Mouse (Mus musculus): ENCODE results near the gene Uck1. TPM values are rescaled to one million over a fixed set of nuclear protein-coding genes. Genes with fewer than 3 reads are reported as not detected.

The Uck1 gene
- polyA plus RNA-seq, 1 experiment = 27.8 TPM

DNA sequence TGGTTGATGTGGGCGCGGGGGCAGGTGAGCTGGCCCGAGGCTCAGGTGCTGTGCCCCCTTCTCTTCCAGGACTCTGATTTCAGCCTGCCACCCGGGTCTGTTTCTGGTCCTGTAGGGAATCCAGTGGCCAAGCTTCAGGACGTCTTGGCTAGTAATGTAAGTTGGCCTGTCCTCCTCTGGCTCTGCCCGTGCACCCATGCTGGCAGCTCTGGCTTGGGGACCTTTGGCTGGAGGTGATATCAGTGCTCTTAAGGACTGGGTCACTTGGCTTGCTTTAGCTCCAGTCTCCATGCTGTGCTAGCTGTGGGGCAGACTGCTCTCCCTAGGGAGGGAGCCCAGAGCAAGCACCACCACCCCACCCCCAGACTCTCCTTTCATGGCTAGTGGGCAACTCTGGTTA lies 39.9 kb downstream of the Uck1 start:
- Histone ChIP-seq H3K27me3 (ENCODE audit: control insufficient read depth, insufficient read depth, low read length, poor library complexity, severe bottlenecking) (no peaks in the 10 kb centered on the region), H3K9ac (ENCODE audit: low read depth, poor library complexity, severe bottlenecking) (no peak overlapping the region), H3K4me3 (ENCODE audit: low read depth, low read length) (no peak overlapping the region), H3K4me1 (ENCODE audit: control insufficient read depth, insufficient read depth, low read length) (no peaks in the 10 kb centered on the region), H3K27ac (ENCODE audit: insufficient read depth, low read length) (no peak overlapping the region), H3K9me3 (replicated peaks; ENCODE audit: control insufficient read depth, insufficient read depth, low read length, poor library complexity, severe bottlenecking) (no peaks in the 10 kb centered on the region), H3K36me3 (ENCODE audit: control insufficient read depth, insufficient read depth, low read length, poor library complexity, severe bottlenecking) (peaks cover 80% of the 10 kb centered on the region)
- TF ChIP-seq POLR2A (IDR thresholded peaks at IDR 0.05; ENCODE audit: insufficient read depth, low read length) (no peak), EP300 (IDR thresholded peaks at IDR 0.05; ENCODE audit: insufficient read depth, low read depth, low read length) (no peak), CTCF (IDR thresholded peaks at IDR 0.05; ENCODE audit: low read depth, low read length) (no peak)

GRCm38 (mm10) chr2:32219501-32219900 lies 40.5 kb downstream of the Uck1 start:
- Histone ChIP-seq H3K27ac (ENCODE audit: insufficient read depth, low read length) (no peak overlapping the region), H3K9me3 (replicated peaks; ENCODE audit: control insufficient read depth, insufficient read depth, low read length, poor library complexity, severe bottlenecking) (no peaks in the 10 kb centered on the region), H3K9ac (ENCODE audit: low read depth, poor library complexity, severe bottlenecking) (no peak overlapping the region), H3K4me1 (ENCODE audit: control insufficient read depth, insufficient read depth, low read length) (no peaks in the 10 kb centered on the region), H3K27me3 (ENCODE audit: control insufficient read depth, insufficient read depth, low read length, poor library complexity, severe bottlenecking) (no peaks in the 10 kb centered on the region), H3K36me3 (ENCODE audit: control insufficient read depth, insufficient read depth, low read length, poor library complexity, severe bottlenecking) (peaks cover 78% of the 10 kb centered on the region), H3K4me3 (ENCODE audit: low read depth, low read length) (no peak overlapping the region)
- TF ChIP-seq POLR2A (IDR thresholded peaks at IDR 0.05; ENCODE audit: insufficient read depth, low read length) (no peak), CTCF (IDR thresholded peaks at IDR 0.05; ENCODE audit: low read depth, low read length) (no peak), EP300 (IDR thresholded peaks at IDR 0.05; ENCODE audit: insufficient read depth, low read depth, low read length) (no peak)

GRCm38 (mm10) chr2:32218541-32219334 lies 41.2 kb downstream of the Uck1 start:
- no peaks in the 10 kb centered on the region for H3K27me3 ChIP-seq (ENCODE audit: control insufficient read depth, insufficient read depth, low read length, poor library complexity, severe bottlenecking)
- H3K9ac ChIP-seq (ENCODE audit: low read depth, poor library complexity, severe bottlenecking) = no peak overlapping the region
- TF ChIP-seq POLR2A (IDR thresholded peaks at IDR 0.05; ENCODE audit: insufficient read depth, low read length) (no peak), CTCF (IDR thresholded peaks at IDR 0.05; ENCODE audit: low read depth, low read length) (no peak), EP300 (IDR thresholded peaks at IDR 0.05; ENCODE audit: insufficient read depth, low read depth, low read length) (no peak)
- H3K4me3 ChIP-seq (ENCODE audit: low read depth, low read length) = no peak overlapping the region
- no peak overlapping the region for H3K27ac ChIP-seq (ENCODE audit: insufficient read depth, low read length)
- H3K4me1 ChIP-seq (ENCODE audit: control insufficient read depth, insufficient read depth, low read length) = no peaks in the 10 kb centered on the region
- no peaks in the 10 kb centered on the region for H3K9me3 ChIP-seq (replicated peaks; ENCODE audit: control insufficient read depth, insufficient read depth, low read length, poor library complexity, severe bottlenecking)
- peaks cover 77% of the 10 kb centered on the region for H3K36me3 ChIP-seq (ENCODE audit: control insufficient read depth, insufficient read depth, low read length, poor library complexity, severe bottlenecking)

GRCm38 (mm10) chr2:32218113-32218512 lies 41.8 kb downstream of the Uck1 start:
- Histone ChIP-seq H3K4me1 (ENCODE audit: control insufficient read depth, insufficient read depth, low read length) (no peaks in the 10 kb centered on the region), H3K9me3 (replicated peaks; ENCODE audit: control insufficient read depth, insufficient read depth, low read length, poor library complexity, severe bottlenecking) (no peaks in the 10 kb centered on the region), H3K4me3 (ENCODE audit: low read depth, low read length) (no peak overlapping the region), H3K27ac (ENCODE audit: insufficient read depth, low read length) (no peak overlapping the region), H3K36me3 (ENCODE audit: control insufficient read depth, insufficient read depth, low read length, poor library complexity, severe bottlenecking) (peaks cover 79% of the 10 kb centered on the region), H3K9ac (ENCODE audit: low read depth, poor library complexity, severe bottlenecking) (no peak overlapping the region), H3K27me3 (ENCODE audit: control insufficient read depth, insufficient read depth, low read length, poor library complexity, severe bottlenecking) (no peaks in the 10 kb centered on the region)
- TF ChIP-seq POLR2A (IDR thresholded peaks at IDR 0.05; ENCODE audit: insufficient read depth, low read length) (no peak), CTCF (IDR thresholded peaks at IDR 0.05; ENCODE audit: low read depth, low read length) (no peak), EP300 (IDR thresholded peaks at IDR 0.05; ENCODE audit: insufficient read depth, low read depth, low read length) (no peak)

DNA sequence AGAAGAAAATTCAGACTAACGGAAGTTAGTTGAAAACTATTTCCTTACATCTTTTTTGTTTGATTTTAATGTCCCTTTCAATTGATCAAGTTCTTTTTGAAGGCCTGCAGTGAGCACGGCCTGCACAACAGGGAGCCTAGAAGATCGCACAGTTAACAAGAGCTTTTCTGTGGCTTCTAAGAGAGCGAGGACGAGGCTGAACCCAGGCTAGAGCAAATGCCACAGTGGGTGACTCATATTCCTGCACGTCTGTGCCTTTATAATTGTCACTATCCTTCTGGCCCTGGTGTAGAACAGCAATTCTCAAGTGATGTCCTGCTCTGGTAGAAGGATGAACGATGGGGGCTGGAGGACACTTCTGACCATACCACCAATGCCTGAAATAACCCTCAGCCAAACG lies 42.3 kb downstream of the Uck1 start:
- H3K36me3 ChIP-seq (ENCODE audit: control insufficient read depth, insufficient read depth, low read length, poor library complexity, severe bottlenecking) = peaks cover 79% of the 10 kb centered on the region
- H3K9me3 ChIP-seq (replicated peaks; ENCODE audit: control insufficient read depth, insufficient read depth, low read length, poor library complexity, severe bottlenecking) = no peaks in the 10 kb centered on the region
- no peak overlapping the region for H3K9ac ChIP-seq (ENCODE audit: low read depth, poor library complexity, severe bottlenecking)
- no peaks in the 10 kb centered on the region for H3K4me1 ChIP-seq (ENCODE audit: control insufficient read depth, insufficient read depth, low read length)
- H3K27me3 ChIP-seq (ENCODE audit: control insufficient read depth, insufficient read depth, low read length, poor library complexity, severe bottlenecking) = no peaks in the 10 kb centered on the region
- H3K27ac ChIP-seq (ENCODE audit: insufficient read depth, low read length) = no peak overlapping the region
- H3K4me3 ChIP-seq (ENCODE audit: low read depth, low read length) = no peak overlapping the region
- TF ChIP-seq POLR2A (IDR thresholded peaks at IDR 0.05; ENCODE audit: insufficient read depth, low read length) = no peak
- TF ChIP-seq EP300 (IDR thresholded peaks at IDR 0.05; ENCODE audit: insufficient read depth, low read depth, low read length) = no peak

DNA sequence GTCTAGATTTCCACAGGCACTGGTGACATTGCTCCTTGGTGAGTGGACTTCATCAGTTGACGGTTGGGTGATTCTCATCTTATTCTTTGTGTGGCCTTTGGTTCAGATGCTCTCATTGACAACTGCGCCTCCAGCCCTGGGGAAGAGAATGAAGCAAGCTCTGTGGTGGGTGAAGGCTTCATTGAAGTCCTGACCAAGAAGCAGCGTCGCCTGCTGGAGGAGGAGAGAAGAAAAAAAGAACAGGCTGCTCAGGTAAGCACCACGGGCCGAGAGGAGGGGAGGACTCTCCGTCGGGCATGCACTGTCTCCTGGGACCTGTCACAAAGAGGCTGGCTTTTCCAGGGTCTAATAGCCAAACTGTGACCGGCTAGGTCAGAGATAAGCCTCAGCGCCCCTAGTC lies 43.5 kb downstream of the Uck1 start:
- no peak overlapping the region for H3K4me3 ChIP-seq (ENCODE audit: low read depth, low read length)

More for the DNA sequence above, 43.5 kb downstream of the Uck1 start:
- H3K4me1 ChIP-seq (ENCODE audit: control insufficient read depth, insufficient read depth, low read length) = no peaks in the 10 kb centered on the region
- H3K9ac ChIP-seq (ENCODE audit: low read depth, poor library complexity, severe bottlenecking) = no peak overlapping the region
- no peak for TF ChIP-seq EP300 (IDR thresholded peaks at IDR 0.05; ENCODE audit: insufficient read depth, low read depth, low read length)
- no peak for TF ChIP-seq CTCF (IDR thresholded peaks at IDR 0.05; ENCODE audit: low read depth, low read length)
- TF ChIP-seq POLR2A (IDR thresholded peaks at IDR 0.05; ENCODE audit: insufficient read depth, low read length) = no peak
- H3K27me3 ChIP-seq (ENCODE audit: control insufficient read depth, insufficient read depth, low read length, poor library complexity, severe bottlenecking) = no peaks in the 10 kb centered on the region
- H3K9me3 ChIP-seq (replicated peaks; ENCODE audit: control insufficient read depth, insufficient read depth, low read length, poor library complexity, severe bottlenecking) = no peaks in the 10 kb centered on the region
- peaks cover 77% of the 10 kb centered on the region for H3K36me3 ChIP-seq (ENCODE audit: control insufficient read depth, insufficient read depth, low read length, poor library complexity, severe bottlenecking)
- no peak overlapping the region for H3K27ac ChIP-seq (ENCODE audit: insufficient read depth, low read length)
